Mouse (Mus musculus) neural tube, embryonic 12.5 days (tissue): ENCODE results near the gene Gm11037. TPM values are rescaled to one million over a fixed set of nuclear protein-coding genes. Genes with fewer than 3 reads are reported as not detected.
A peak's percentile ranks its signal among the peaks of the same experiment; 100 is the strongest.

Experiments used
- ATAC-seq: fragments of 200-750 bp; cut with Nextera tagmentation; 2 replicates; pipeline ENCODE4 v1.8.0; 2017; ENCODE audit warnings: low read depth, mild to moderate bottlenecking, moderate TSS enrichment, moderate library complexity; ENCODE audit not compliant: low FRiP score
- H3K27ac ChIP-seq: fragments of 300-500 bp; sonication (generic); 2 replicates; pipeline ENCODE4 v1.5.1; 2016
- H3K27me3 ChIP-seq: fragments of 300-500 bp; sonication (generic); replicated peaks from 2 replicates; pipeline ENCODE4 v1.6.1; 2016; ENCODE audit warnings: mild to moderate bottlenecking
- H3K36me3 ChIP-seq: fragments of 300-500 bp; sonication (generic); 2 replicates; pipeline ENCODE4 v1.6.1; 2016; ENCODE audit warnings: mild to moderate bottlenecking
- H3K4me1 ChIP-seq: fragments of 300-500 bp; sonication (generic); 2 replicates; pipeline ENCODE4 v1.6.1; 2016
- H3K4me2 ChIP-seq: fragments of 300-500 bp; sonication (generic); replicated peaks from 2 replicates; pipeline ENCODE4 v1.6.1; 2016; ENCODE audit warnings: mild to moderate bottlenecking
- H3K4me3 ChIP-seq: fragments of 300-500 bp; sonication (generic); 2 replicates; pipeline ENCODE4 v1.5.1; 2016
- H3K9ac ChIP-seq: fragments of 300-500 bp; sonication (generic); 2 replicates; pipeline ENCODE4 v1.6.1; 2016; ENCODE audit warnings: mild to moderate bottlenecking
- H3K9me3 ChIP-seq: fragments of 300-500 bp; sonication (generic); 2 replicates; pipeline ENCODE4 v1.6.1; 2016; ENCODE audit warnings: mild to moderate bottlenecking
- WGBS: fragments of 180-500 bp; shearing (Covaris S2); methylation state at CpG from one replicate; pipeline ENCODE4 v1.1.7; 2016; 5-methylcytosine and 5-hydroxymethylcytosine counted together
- polyA plus RNA-seq: library from polyadenylated mRNA; unstranded; fragments of >200 nt; fragmentation: Nextera tagmentation; extraction: Ambion mirVana; gene quantifications from 2 replicates; pipeline ENCODE4 v1.2.1, GENCODE M21; 2016

Gene Gm11037
- polyA plus RNA-seq, 1 experiment from 2014 or later: not detected

DNA sequence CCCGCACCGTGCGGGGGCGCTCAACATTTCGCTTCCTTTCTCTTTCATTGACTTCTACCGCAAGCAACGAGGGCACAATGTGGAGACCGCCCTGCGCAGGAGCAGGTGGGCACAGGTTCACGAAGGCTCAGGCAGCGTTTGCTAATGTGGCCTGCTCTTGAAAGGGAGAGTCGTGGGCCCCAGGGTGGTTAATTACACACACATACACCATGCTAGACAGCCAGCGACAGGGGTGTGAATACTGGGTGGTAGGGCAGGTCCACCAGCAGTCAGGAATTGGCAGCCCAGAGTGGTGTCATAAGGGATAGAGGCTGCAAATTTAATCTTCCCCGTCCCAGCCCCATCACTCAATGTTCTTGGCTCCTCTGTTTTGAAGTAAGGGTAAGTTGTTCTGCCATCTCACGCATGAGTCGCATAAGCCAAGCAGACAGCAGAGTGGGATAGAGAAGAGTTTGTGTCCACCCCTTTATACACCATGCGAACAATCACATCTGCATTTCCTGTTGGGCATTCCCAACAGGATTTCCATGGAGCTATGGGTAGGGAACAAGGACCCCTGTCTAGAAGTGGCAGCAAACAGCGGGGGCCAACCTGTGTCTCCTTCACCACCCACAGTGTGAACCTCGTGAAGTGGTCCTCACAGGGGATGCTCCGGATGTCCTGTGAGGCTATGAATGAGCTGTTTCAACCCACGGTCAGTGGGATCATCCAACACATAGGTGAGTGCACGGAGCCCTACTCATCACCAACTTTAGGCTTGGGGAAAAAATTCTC is 9.9 kb downstream of the Gm11037 start:
- WGBS: 73% methylated on average over 22 of the region's 22 CpGs
- no peak overlapping the region for H3K27ac ChIP-seq
- H3K4me1 ChIP-seq: peaks cover 4% of the 10 kb centered on the region; the same call in 1 of the 2 replicates
- no peaks in the 10 kb centered on the region for H3K27me3 ChIP-seq
- H3K9me3 ChIP-seq: no peaks in the 10 kb centered on the region
- H3K4me3 ChIP-seq: no peak overlapping the region
- ATAC-seq: no peak
- peaks cover 47% of the 10 kb centered on the region for H3K36me3 ChIP-seq
- H3K4me2 ChIP-seq: peak overlapping the region; percentile 23
- H3K9ac ChIP-seq: no peak overlapping the region

DNA sequence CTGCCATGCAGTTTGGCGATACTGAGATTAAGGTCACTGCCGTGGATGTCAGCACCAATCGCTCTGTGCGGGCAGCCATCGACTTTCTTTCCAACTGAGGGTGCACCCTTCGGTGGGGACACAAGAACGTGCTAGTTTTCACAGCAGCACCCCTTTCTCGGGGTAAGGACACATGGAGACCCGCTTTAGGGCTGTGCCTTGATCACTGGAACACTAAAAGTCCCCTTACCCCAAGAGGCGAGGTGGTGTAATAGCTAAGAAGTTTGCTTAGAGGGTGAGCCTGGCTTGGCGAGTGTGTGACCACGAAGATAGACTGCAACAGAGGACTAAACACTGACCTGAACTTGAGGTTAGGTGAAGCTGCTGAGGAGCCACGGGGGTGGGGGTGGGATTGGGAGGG is 11.8 kb downstream of the Gm11037 start:
- Histone ChIP-seq H3K4me1 (peaks cover 4% of the 10 kb centered on the region; the same call in 1 of the 2 replicates), H3K4me3 (no peak overlapping the region), H3K9ac (no peak overlapping the region), H3K27ac (no peak overlapping the region), H3K9me3 (no peaks in the 10 kb centered on the region), H3K27me3 (no peaks in the 10 kb centered on the region), H3K36me3 (peaks cover 63% of the 10 kb centered on the region), H3K4me2 (no peak overlapping the region)
- whole genome bisulfite sequencing: 64% methylated on average over 13 of the region's 13 CpGs
- ATAC-seq: no peak

DNA sequence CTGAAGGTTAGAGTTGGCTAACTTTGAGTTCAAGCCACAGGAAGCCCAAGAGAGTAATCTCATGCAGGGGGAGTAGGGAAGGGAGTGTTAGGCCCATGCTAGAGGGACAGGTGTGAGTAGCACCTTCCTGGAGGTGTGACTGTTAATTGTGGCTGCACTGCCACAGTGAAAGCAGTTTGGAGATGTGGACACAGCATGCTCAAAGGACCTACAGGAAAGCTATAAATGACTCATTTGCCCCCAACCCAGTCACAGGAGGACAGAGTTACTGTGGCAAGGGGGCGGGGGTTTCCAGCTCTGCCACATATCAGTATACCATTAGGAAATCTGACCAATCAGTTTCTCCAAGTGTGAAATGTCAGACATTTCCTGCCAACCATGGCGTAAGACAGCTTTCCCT is 12.2 kb downstream of the Gm11037 start:
- no peak overlapping the region for H3K4me2 ChIP-seq
- no peaks in the 10 kb centered on the region for H3K27me3 ChIP-seq
- WGBS: 83% methylated on average over 2 of the region's 2 CpGs
- H3K9ac ChIP-seq: no peak overlapping the region
- H3K9me3 ChIP-seq: no peaks in the 10 kb centered on the region
- H3K27ac ChIP-seq: no peak overlapping the region
- no peak overlapping the region for H3K4me3 ChIP-seq
- peaks cover 4% of the 10 kb centered on the region; the same call in 1 of the 2 replicates for H3K4me1 ChIP-seq
- peaks cover 63% of the 10 kb centered on the region for H3K36me3 ChIP-seq
- ATAC-seq: no peak

DNA sequence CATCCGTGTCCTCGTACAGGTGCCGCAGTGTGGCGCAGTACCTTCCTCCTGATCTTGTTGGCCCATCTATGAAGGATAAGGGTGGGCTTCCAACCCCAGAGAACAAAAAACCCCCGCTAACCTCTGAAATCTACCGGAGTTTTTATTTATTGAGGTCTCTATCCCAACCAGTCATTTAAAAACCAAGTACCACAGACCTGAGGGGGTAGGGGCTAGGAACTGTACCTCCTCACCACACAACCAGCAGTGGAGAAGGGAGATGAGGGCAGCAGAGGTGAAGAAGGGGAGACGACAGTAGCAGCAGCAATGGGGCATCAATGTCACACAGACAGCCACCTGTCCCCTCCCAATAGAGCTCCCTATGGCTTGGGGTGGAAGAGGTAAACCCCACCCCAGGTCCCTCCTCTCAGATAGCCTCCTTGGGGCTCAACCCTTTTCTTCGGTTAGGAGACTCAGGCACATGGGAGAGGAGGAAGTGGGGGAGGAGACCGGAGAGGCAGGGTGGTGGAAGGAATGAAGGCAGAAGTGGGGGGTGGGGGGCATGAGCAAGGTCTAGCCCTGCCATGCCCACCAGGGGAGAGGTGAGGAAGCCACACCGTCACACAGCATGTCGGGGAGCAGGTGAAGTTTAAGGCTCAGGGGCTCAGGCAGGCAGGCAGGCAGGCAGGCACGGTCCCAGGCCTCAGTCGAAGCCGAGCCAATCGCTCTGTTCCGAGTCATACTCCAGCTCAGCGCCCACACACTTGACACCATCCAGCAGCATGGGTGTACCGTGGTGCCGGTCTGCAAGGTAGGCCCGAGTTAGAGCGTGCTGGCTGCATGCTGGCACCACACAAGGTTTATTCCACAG is 13.1 kb downstream of the Gm11037 start:
- peaks cover 4% of the 10 kb centered on the region; the same call in 1 of the 2 replicates for H3K4me1 ChIP-seq
- H3K9me3 ChIP-seq: no peaks in the 10 kb centered on the region
- no peak for ATAC-seq
- no peaks in the 10 kb centered on the region for H3K27me3 ChIP-seq
- no peak overlapping the region for H3K4me2 ChIP-seq
- no peak overlapping the region for H3K27ac ChIP-seq
- no peak overlapping the region for H3K9ac ChIP-seq
- 94% methylated on average over 21 of the region's 21 CpGs for WGBS
- H3K36me3 ChIP-seq: peaks cover 70% of the 10 kb centered on the region
- H3K4me3 ChIP-seq: no peak overlapping the region

DNA sequence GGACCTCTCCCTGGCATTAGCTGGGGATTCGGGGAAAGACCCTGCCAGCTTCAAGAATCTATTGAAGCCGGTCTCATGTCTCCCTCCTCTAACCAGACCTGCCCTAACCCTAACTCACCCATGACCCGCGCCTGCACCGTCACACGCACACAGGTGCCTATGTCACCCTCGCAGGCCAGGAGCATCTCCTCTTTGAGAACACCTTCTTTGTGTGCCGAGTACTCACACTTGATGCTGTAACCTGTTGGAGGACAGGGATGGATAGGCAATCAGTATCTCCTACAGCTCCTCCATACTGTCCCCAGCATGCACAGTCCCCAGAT is 13.7 kb downstream of the Gm11037 start:
- ATAC-seq: no peak
- peaks cover 4% of the 10 kb centered on the region; the same call in 1 of the 2 replicates for H3K4me1 ChIP-seq
- H3K27ac ChIP-seq: no peak overlapping the region
- no peak overlapping the region for H3K4me3 ChIP-seq
- H3K36me3 ChIP-seq: peaks cover 75% of the 10 kb centered on the region
- no peaks in the 10 kb centered on the region for H3K27me3 ChIP-seq
- 95% methylated on average over 8 of the region's 8 CpGs for WGBS
- no peak overlapping the region for H3K4me2 ChIP-seq
- no peaks in the 10 kb centered on the region for H3K9me3 ChIP-seq
- H3K9ac ChIP-seq: no peak overlapping the region

DNA sequence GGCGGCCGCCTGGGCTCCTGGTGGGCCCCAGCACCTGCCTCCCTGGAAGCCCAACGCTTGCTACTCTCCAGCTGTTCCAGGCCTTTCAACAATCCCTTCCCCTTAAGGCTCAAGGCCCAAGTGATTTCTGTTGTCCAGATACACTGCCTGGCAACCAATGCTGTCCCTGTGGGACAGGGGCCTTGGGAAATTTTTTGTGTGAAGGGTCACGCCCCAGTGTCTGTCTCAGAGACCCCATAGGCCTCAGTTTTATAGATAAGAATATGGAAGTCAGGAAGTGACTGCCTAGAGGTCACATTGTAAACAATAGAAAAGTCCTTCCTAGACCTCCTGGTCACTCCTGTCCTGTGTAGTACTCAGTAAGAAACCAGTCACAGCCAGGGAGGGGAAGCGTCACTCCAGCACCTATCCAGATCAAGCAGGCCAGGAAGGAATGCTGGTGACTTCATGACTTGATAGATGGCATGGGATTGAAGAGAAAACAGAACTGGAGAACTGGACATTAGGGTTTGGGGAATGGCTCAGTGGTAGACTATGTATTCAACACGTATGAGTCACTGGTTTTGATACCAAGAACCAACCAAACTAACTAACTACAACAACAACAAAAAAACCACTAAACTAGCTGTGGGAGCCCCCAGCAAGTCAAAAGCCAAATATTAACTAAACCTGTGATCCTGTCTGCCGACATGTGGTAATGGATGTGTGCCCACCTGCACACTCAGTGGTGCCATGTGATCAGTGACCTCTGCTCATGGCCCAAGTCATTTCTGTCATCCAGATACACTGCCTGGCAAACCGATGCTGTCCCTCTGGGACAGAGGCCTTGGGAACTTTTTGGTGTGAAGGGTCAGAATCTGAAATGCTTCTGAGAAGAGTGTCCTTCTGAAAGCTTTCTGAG is 15.3 kb downstream of the Gm11037 start:
- no peak overlapping the region for H3K4me2 ChIP-seq
- H3K27me3 ChIP-seq: no peaks in the 10 kb centered on the region
- no peak overlapping the region for H3K27ac ChIP-seq
- no peaks in the 10 kb centered on the region for H3K4me1 ChIP-seq
- 89% methylated on average over 8 of the region's 8 CpGs for WGBS
- no peak overlapping the region for H3K9ac ChIP-seq
- H3K9me3 ChIP-seq: no peaks in the 10 kb centered on the region
- peaks cover 84% of the 10 kb centered on the region for H3K36me3 ChIP-seq
- ATAC-seq: no peak
- H3K4me3 ChIP-seq: no peak overlapping the region

DNA sequence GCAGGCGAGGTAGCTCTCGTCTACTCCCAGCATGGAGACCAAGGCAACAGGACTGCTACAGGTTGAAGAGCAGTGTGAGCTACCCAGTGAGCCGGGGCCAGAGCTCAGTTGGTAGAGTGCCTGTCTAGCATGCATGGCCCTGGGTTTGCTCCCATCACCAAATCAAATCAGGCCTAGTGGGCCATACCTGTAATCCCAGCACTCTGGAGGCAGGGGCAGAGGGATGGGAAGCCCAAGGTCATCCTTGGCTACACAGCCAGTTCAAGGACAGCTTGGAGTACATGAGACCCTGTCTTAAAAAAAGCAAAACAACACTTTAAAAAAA is 15.9 kb downstream of the Gm11037 start:
- no peak overlapping the region for H3K4me3 ChIP-seq
- peaks cover 80% of the 10 kb centered on the region for H3K36me3 ChIP-seq
- H3K4me2 ChIP-seq: no peak overlapping the region
- H3K9me3 ChIP-seq: no peaks in the 10 kb centered on the region
- no peak for ATAC-seq
- no peak overlapping the region for H3K9ac ChIP-seq
- H3K27me3 ChIP-seq: no peaks in the 10 kb centered on the region
- 95% methylated on average over 3 of the region's 3 CpGs for WGBS
- H3K4me1 ChIP-seq: no peaks in the 10 kb centered on the region
- no peak overlapping the region for H3K27ac ChIP-seq

DNA sequence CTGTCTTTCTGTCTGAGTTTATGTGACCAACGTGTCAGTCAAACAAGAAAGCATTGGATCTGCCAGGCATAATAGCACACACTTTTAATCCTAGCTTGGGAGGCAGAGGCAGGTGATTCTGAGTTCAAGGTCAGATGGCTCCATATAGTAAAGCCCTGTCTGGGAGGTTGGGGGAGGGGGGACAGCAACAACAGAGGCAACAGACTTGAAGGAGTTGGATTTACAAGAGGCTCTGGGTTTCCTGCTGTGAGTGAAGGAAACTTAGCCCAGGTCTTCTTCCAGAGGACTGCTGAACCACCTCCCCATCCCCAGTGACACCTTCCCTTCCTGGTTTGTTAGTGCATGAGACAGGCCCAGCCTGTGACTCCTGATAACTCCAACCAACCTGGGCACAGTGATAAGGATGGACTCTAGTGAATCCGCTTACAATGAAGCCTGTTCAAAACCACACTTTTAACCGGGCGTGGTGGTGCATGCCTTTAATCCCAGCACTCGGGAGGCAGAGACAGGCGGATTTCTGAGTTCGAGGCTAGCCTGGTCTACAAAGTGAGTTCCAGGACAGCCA is 19.0 kb downstream of the Gm11037 start:
- Histone ChIP-seq H3K27me3 (no peaks in the 10 kb centered on the region), H3K27ac (no peak overlapping the region), H3K36me3 (peaks cover 55% of the 10 kb centered on the region), H3K9ac (no peak overlapping the region), H3K4me1 (peaks cover 12% of the 10 kb centered on the region), H3K4me2 (no peak overlapping the region), H3K9me3 (no peaks in the 10 kb centered on the region), H3K4me3 (no peak overlapping the region)
- ATAC-seq: no peak
- 89% methylated on average over 7 of the region's 7 CpGs for WGBS

DNA sequence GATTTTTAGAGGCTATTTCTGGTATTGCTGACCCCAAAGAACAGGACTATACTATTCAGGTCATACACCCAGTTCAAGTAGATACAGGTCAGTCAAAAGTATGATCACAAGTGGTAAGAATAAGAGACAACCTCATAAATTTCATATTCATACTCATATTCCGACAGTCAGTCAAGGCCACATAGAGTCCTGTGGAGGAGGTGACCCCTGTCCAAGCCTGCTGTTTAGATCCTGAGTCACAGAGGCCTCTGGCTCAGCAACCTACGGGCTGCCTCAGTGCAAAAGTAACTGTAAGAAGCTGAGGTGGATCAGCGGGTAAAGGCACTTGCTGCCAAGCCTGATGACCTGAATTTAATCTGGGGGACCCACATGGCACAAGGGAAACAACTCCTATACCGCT is 20.7 kb downstream of the Gm11037 start:
- Histone ChIP-seq H3K9ac (no peak overlapping the region), H3K4me3 (no peak overlapping the region), H3K9me3 (no peaks in the 10 kb centered on the region), H3K4me2 (no peak overlapping the region), H3K4me1 (peaks cover 29% of the 10 kb centered on the region), H3K36me3 (peaks cover 38% of the 10 kb centered on the region), H3K27me3 (no peaks in the 10 kb centered on the region), H3K27ac (no peak overlapping the region)
- WGBS: 91% methylated on average over 4 of the region's 4 CpGs
- no peak for ATAC-seq

DNA sequence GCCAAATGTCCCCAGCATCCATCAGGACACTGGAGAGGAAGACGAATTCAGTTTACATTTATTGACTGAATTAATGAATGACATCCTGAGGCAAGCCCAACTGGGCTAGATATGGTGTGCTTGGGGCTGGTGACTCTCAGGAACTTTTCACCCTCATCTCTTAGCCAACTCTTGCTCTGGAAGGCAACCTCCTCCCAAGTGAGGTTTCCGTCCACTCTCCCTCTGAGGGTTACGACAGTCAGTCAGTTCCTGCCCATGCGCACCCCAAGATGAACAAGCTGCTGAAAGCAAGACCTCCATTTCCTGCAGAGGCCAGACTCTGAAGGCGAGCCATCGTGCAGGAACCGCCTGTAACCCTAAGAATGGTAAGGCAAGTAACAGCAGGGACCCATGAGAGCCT is 23.7 kb downstream of the Gm11037 start:
- Histone ChIP-seq H3K27ac (no peak overlapping the region), H3K36me3 (peaks cover 18% of the 10 kb centered on the region), H3K27me3 (no peaks in the 10 kb centered on the region), H3K4me1 (peaks cover 37% of the 10 kb centered on the region), H3K9me3 (no peaks in the 10 kb centered on the region), H3K4me2 (peak overlapping the region; percentile 27; the same call in 1 of the 2 replicates), H3K9ac (no peak overlapping the region), H3K4me3 (no peak overlapping the region)
- no peak for ATAC-seq
- 92% methylated on average over 7 of the region's 7 CpGs for WGBS

DNA sequence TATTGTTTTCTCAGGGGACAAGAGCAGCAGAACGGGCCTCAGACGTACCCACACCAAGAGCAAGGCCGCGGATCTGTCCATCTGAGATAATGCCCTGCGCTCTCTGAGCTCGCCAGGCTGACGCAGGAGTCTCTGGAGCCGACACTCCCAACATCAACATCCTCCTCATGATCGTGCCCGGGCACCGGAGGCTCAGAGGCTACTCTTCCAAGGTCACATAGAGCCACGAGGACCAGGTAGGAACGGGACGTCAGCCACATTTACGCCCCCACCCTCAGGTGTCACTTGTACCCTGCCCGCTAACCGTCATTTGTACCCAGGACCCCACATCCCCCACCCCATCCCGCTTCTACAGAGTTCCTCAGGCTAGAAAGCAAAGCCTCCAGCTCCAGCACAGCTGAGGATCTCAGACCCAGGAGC is 26.2 kb downstream of the Gm11037 start:
- peaks cover 37% of the 10 kb centered on the region for H3K4me1 ChIP-seq
- H3K27ac ChIP-seq: 0 out of 2 replicates have a peak overlapping the region, but pooled peaks have one; percentile 22
- H3K4me2 ChIP-seq: peak overlapping the region; percentile 77
- H3K4me3 ChIP-seq: peak overlapping the region; percentile 59
- H3K36me3 ChIP-seq: 0 out of 2 replicates have a peak, but pooled peaks cover 5% of the 10 kb centered on the region
- ATAC-seq: peak; percentile 72
- H3K9ac ChIP-seq: peak overlapping the region; percentile 74
- H3K27me3 ChIP-seq: no peaks in the 10 kb centered on the region
- WGBS: under 1% methylated on average over 18 of the region's 18 CpGs
- H3K9me3 ChIP-seq: no peaks in the 10 kb centered on the region
